In genomic region chr19:50911646-50912045, GRCm38 (mm10) we compare ENCODE assay signal across 23 mouse cellular contexts.
"Had no signal": no experiment of that assay in that cellular context is flagged by ENCODE, and none has a peak within 500 bp of the region (broad histone marks: within the 10 kb centered on the region; RNA-seq: fewer than 3 reads in every experiment).

No protein-coding gene starts in this region.

- ATAC-seq: hindbrain, postnatal 0 days; intestine, embryonic 16.5 days; liver, embryonic 12.5 days had no signal

- H3K36me3 ChIP-seq: heart, embryonic 13.5 days; heart, embryonic 15.5 days; hindbrain, embryonic 13.5 days; hindbrain, embryonic 15.5 days; limb, embryonic 13.5 days; limb, embryonic 15.5 days; liver, embryonic 12.5 days had no signal

- H3K9ac ChIP-seq: heart, embryonic 13.5 days; heart, embryonic 15.5 days; hindbrain, embryonic 13.5 days; hindbrain, embryonic 15.5 days; limb, embryonic 13.5 days; limb, embryonic 15.5 days; liver, embryonic 12.5 days; liver, embryonic 14.5 days had no signal

- H3K27ac ChIP-seq: heart, adult 2 months; heart, embryonic 13.5 days; heart, embryonic 15.5 days; hindbrain, embryonic 13.5 days; hindbrain, embryonic 15.5 days; hindbrain, postnatal 0 days; limb, embryonic 13.5 days; limb, embryonic 15.5 days; liver, embryonic 12.5 days; liver, embryonic 14.5 days had no signal

- H3K27me3 ChIP-seq: heart, embryonic 13.5 days; heart, embryonic 15.5 days; hindbrain, embryonic 13.5 days; hindbrain, embryonic 15.5 days; limb, embryonic 13.5 days; limb, embryonic 15.5 days; liver, embryonic 12.5 days had no signal

- H3K4me1 ChIP-seq: heart, embryonic 13.5 days; heart, embryonic 15.5 days; hindbrain, embryonic 13.5 days; hindbrain, embryonic 15.5 days; limb, embryonic 13.5 days; limb, embryonic 15.5 days; liver, embryonic 12.5 days had no signal

- DNase-seq: gastrocnemius, postnatal 14 days; gastrocnemius, postnatal 36 days; heart, adult 11 months; heart, adult 2 months; heart, postnatal 14 days; heart, postnatal 36 days; kidney, adult 11 months; kidney, postnatal 10 days; kidney, postnatal 25 days; layer of hippocampus, adult 9-11 months; layer of hippocampus, postnatal 36 days; left cerebral cortex, postnatal 4 days had no signal

- H3K4me3 ChIP-seq: heart, adult 2 months; heart, embryonic 13.5 days; heart, embryonic 15.5 days; hindbrain, embryonic 13.5 days; hindbrain, embryonic 15.5 days; limb, embryonic 13.5 days; limb, embryonic 15.5 days; liver, embryonic 12.5 days had no signal

- H3K4me2 ChIP-seq: heart, embryonic 11.5 days; heart, embryonic 13.5 days; heart, embryonic 15.5 days; hindbrain, embryonic 13.5 days; hindbrain, embryonic 15.5 days; limb, embryonic 13.5 days; limb, embryonic 15.5 days; liver, embryonic 12.5 days had no signal

- H3K9me3 ChIP-seq: heart, embryonic 13.5 days; heart, embryonic 15.5 days; hindbrain, embryonic 13.5 days; hindbrain, embryonic 15.5 days; limb, embryonic 13.5 days; limb, embryonic 15.5 days; liver, embryonic 12.5 days had no signal
